9 mouse cellular contexts compared by ENCODE assay signal in genomic region chr7:16947349-16947895, GRCm38 (mm10). TPM values are rescaled to one million over a fixed set of nuclear protein-coding genes. Genes with fewer than 3 reads are reported as not detected.
DNase-seq lines count a peak whose midpoint lies in the region; ATAC-seq lines count a peak whose summit lies in the region.
"Had no signal": no experiment of that assay in that cellular context is flagged by ENCODE, and none has a peak within 500 bp of the region (broad histone marks: within the 10 kb centered on the region; RNA-seq: fewer than 3 reads in every experiment).

No protein-coding gene starts in this region.

- no peak for DNase-seq in kidney, adult 8-10 months
- peak; percentile 42 to 43 for DNase-seq in cerebellum, postnatal 36 days
- DNase-seq in liver, embryonic 13.5 days, result no peak
- DNase-seq in adrenal gland, postnatal 4 days (ENCODE audit: low spot score in 2 of 2), result no peak
- no peak for DNase-seq in spleen, adult 18-20 months
- DNase-seq in urinary bladder, adult 2 months (ENCODE audit: low spot score), result no peak

- peak overlapping the region; percentile 63 for H3K4me2 ChIP-seq in kidney, embryonic 16.5 days (replicated peaks; ENCODE audit: low read depth, low read length)
- peak overlapping the region; percentile 68 for H3K4me2 ChIP-seq in heart, embryonic 16.5 days (ENCODE audit: low read depth, low read length)
- no peak overlapping the region for H3K4me2 ChIP-seq in liver, embryonic 13.5 days

- no peak overlapping the region for H3K27ac ChIP-seq in kidney, embryonic 16.5 days (ENCODE audit: low read length)
- no peak overlapping the region for H3K27ac ChIP-seq in heart, embryonic 16.5 days (ENCODE audit: low read length)
- no peak overlapping the region for H3K27ac ChIP-seq in liver, embryonic 13.5 days

- H3K4me1 ChIP-seq in kidney, embryonic 16.5 days (ENCODE audit: insufficient read depth, low read length), result peaks cover 48% of the 10 kb centered on the region
- H3K4me1 ChIP-seq in heart, embryonic 16.5 days (ENCODE audit: control insufficient read depth, insufficient read depth, low read length), result peaks cover 41% of the 10 kb centered on the region
- peaks cover 29% of the 10 kb centered on the region for H3K4me1 ChIP-seq in liver, embryonic 13.5 days (replicated peaks)

- H3K9me3 ChIP-seq in kidney, embryonic 16.5 days (ENCODE audit: low read length), result no peaks in the 10 kb centered on the region
- no peaks in the 10 kb centered on the region for H3K9me3 ChIP-seq in heart, embryonic 16.5 days (replicated peaks; ENCODE audit: control insufficient read depth, low read length)
- no peaks in the 10 kb centered on the region for H3K9me3 ChIP-seq in liver, embryonic 13.5 days (replicated peaks)

- WGBS in kidney, embryonic 16.5 days, result 15% methylated on average over 22 of the region's 22 CpGs
- 21% methylated on average over 21 of the region's 22 CpGs for WGBS in heart, embryonic 16.5 days
- WGBS in liver, embryonic 13.5 days (ENCODE audit: insufficient replicate concordance), result 17% methylated on average over 21 of the region's 22 CpGs

- ATAC-seq in kidney, embryonic 16.5 days (ENCODE audit: low FRiP score, low TSS enrichment), result no peak
- ATAC-seq in heart, embryonic 16.5 days (replicated peaks; ENCODE audit: extremely low read depth, insufficient read depth, low FRiP score), result no peak
- ATAC-seq in liver, embryonic 13.5 days (ENCODE audit: low read depth), result no peak

- H3K4me3 ChIP-seq in kidney, embryonic 16.5 days (ENCODE audit: low read length), result peak overlapping the region; percentile 44
- H3K4me3 ChIP-seq in heart, embryonic 16.5 days (ENCODE audit: low read length), result peak overlapping the region; percentile 50
- 0 out of 2 replicates have a peak overlapping the region, but pooled peaks have one; percentile 2 for H3K4me3 ChIP-seq in liver, embryonic 13.5 days (replicated peaks)

- peak overlapping the region; percentile 62 for H3K9ac ChIP-seq in kidney, embryonic 16.5 days (replicated peaks; ENCODE audit: low read length)
- H3K9ac ChIP-seq in heart, embryonic 16.5 days (ENCODE audit: low read length), result peak overlapping the region; percentile 62
- H3K9ac ChIP-seq in liver, embryonic 13.5 days, result no peak overlapping the region

- H3K36me3 ChIP-seq in kidney, embryonic 16.5 days (ENCODE audit: insufficient read depth, low read length), result no peaks in the 10 kb centered on the region
- no peaks in the 10 kb centered on the region for H3K36me3 ChIP-seq in heart, embryonic 16.5 days (ENCODE audit: control insufficient read depth, insufficient read depth)
- no peaks in the 10 kb centered on the region for H3K36me3 ChIP-seq in liver, embryonic 13.5 days

- H3K27me3 ChIP-seq in kidney, embryonic 16.5 days (ENCODE audit: insufficient read depth, low read length), result peaks cover 52% of the 10 kb centered on the region
- H3K27me3 ChIP-seq in heart, embryonic 16.5 days (ENCODE audit: control insufficient read depth, insufficient read depth, low read length), result peaks cover 35% of the 10 kb centered on the region
- H3K27me3 ChIP-seq in liver, embryonic 13.5 days, result peaks cover 80% of the 10 kb centered on the region

RNA-seq across cellular contexts. Expression of gene Pnmal2, which starts 2.9 kb away (rescaled TPM):
- polyA plus RNA-seq in kidney, embryonic 16.5 days (2015; fragmentation: Nextera tagmentation; extraction: Ambion mirVana), result 7.4 and 7.5 TPM in 2 replicates
- polyA plus RNA-seq in heart, embryonic 16.5 days (2015; fragmentation: Nextera tagmentation; extraction: Ambion mirVana), result 5.6 and 6.0 TPM in 2 replicates
- polyA plus RNA-seq in liver, embryonic 13.5 days (2015; fragmentation: Nextera tagmentation; extraction: Ambion mirVana), result 0.34 and 0.61 TPM in 2 replicates
- total RNA-seq in adrenal gland, postnatal 4 days (2021), result 10 to 100 TPM; 40.7 to 42.6 TPM
- 0.83 and 1.4 TPM in 2 replicates for polyA plus RNA-seq in urinary bladder, adult 2 months (2012; rRNA removed)
- total RNA-seq: MEL had no signal

RNA-seq across cellular contexts. Expression of gene Pnmal1, which starts 12.1 kb away (rescaled TPM):
- 0.62 and 0.65 TPM in 2 replicates for polyA plus RNA-seq in kidney, embryonic 16.5 days (2015; fragmentation: Nextera tagmentation; extraction: Ambion mirVana)
- 0.09 TPM in 2 replicates for polyA plus RNA-seq in heart, embryonic 16.5 days (2015; fragmentation: Nextera tagmentation; extraction: Ambion mirVana)
- 0.07 and 0.10 TPM in 2 replicates for polyA plus RNA-seq in liver, embryonic 13.5 days (2015; fragmentation: Nextera tagmentation; extraction: Ambion mirVana)
- total RNA-seq in adrenal gland, postnatal 4 days (2021), result 1 to 10 TPM; 7.3 to 7.8 TPM
- polyA plus RNA-seq in urinary bladder, adult 2 months (2012; rRNA removed), result 0.03 TPM in 2 replicates

RNA-seq across cellular contexts. Expression of gene Calm3, which starts 23.5 kb away (rescaled TPM):
- polyA plus RNA-seq in kidney, embryonic 16.5 days (2015; fragmentation: Nextera tagmentation; extraction: Ambion mirVana), result 145 and 154 TPM in 2 replicates
- 112 and 128 TPM in 2 replicates for polyA plus RNA-seq in heart, embryonic 16.5 days (2015; fragmentation: Nextera tagmentation; extraction: Ambion mirVana)
- polyA plus RNA-seq in liver, embryonic 13.5 days (2015; fragmentation: Nextera tagmentation; extraction: Ambion mirVana), result 92.0 and 102 TPM in 2 replicates
- 100 to 1,000 TPM; 330 to 344 TPM for total RNA-seq in adrenal gland, postnatal 4 days (2021)
- 182 and 223 TPM in 2 replicates for polyA plus RNA-seq in urinary bladder, adult 2 months (2012; rRNA removed)

RNA-seq across cellular contexts. Expression of gene Gm42372, which starts 35.5 kb away (rescaled TPM):
- polyA plus RNA-seq in kidney, embryonic 16.5 days (2015; fragmentation: Nextera tagmentation; extraction: Ambion mirVana), result 0.20 and 0.26 TPM in 2 replicates
- 0.07 and 0.09 TPM in 2 replicates for polyA plus RNA-seq in heart, embryonic 16.5 days (2015; fragmentation: Nextera tagmentation; extraction: Ambion mirVana)
- polyA plus RNA-seq in liver, embryonic 13.5 days (2015; fragmentation: Nextera tagmentation; extraction: Ambion mirVana), result 0.07 and 0.09 TPM in 2 replicates
- 1 to 10 TPM; 2.2 TPM for total RNA-seq in adrenal gland, postnatal 4 days (2021)
- polyA plus RNA-seq in urinary bladder, adult 2 months (2012; rRNA removed), result 0.06 TPM in 1 of 2 replicates, not detected in the other
- total RNA-seq: MEL had no signal

RNA-seq across cellular contexts. Expression of gene Ptgir, which starts 41.1 kb away (rescaled TPM):
- polyA plus RNA-seq in kidney, embryonic 16.5 days (2015; fragmentation: Nextera tagmentation; extraction: Ambion mirVana), result 1.9 and 2.6 TPM in 2 replicates
- polyA plus RNA-seq in heart, embryonic 16.5 days (2015; fragmentation: Nextera tagmentation; extraction: Ambion mirVana), result 1.4 and 1.5 TPM in 2 replicates
- polyA plus RNA-seq in liver, embryonic 13.5 days (2015; fragmentation: Nextera tagmentation; extraction: Ambion mirVana), result 1.0 and 1.5 TPM in 2 replicates
- 1 to 10 TPM; 1.7 to 2.0 TPM for total RNA-seq in adrenal gland, postnatal 4 days (2021)
- 3.9 and 5.1 TPM in 2 replicates for polyA plus RNA-seq in urinary bladder, adult 2 months (2012; rRNA removed)

Comparison
In these comparisons a context has a peak if more than half of its experiments do, and no peak if none do; other contexts are left out.
1. DNase-seq: peak in cerebellum, postnatal 36 days (2 of 2); none in kidney, adult 8-10 months (0 of 2), liver, embryonic 13.5 days (single experiment), adrenal gland, postnatal 4 days (0 of 2), spleen, adult 18-20 months (0 of 2) and urinary bladder, adult 2 months (single experiment).
2. Peak in every context shown above with its lines, with median percentiles within 50 percentile points of each other: H3K4me3 ChIP-seq.